Mouse (Mus musculus): ENCODE results near the gene Aqp7. TPM values are rescaled to one million over a fixed set of nuclear protein-coding genes. Genes with fewer than 3 reads are reported as not detected.

Aqp7 gene
- polyA plus RNA-seq (2012; rRNA removed) = 3.5 and 5.0 TPM in 2 replicates

GRCm38 (mm10) chr4:41047524-41048271 lies at the start of gene Aqp7:
Aqp7 (minus strand) TSS chr4:41048139.

Other genes with a start within 250 kb of the Aqp7 start
- gene B4galt1, start 194.1 kb downstream of the Aqp7 start, polyA plus RNA-seq (2012; rRNA removed) = 119 and 206 TPM in 2 replicates
- 14.2 and 27.8 TPM in 2 replicates for gene Spink4, start 128.1 kb downstream of the Aqp7 start, polyA plus RNA-seq (2012; rRNA removed)
- gene Bag1, start 99.8 kb downstream of the Aqp7 start, polyA plus RNA-seq (2012; rRNA removed) = 266 and 423 TPM in 2 replicates
- 5.1 and 5.2 TPM in 2 replicates for gene Chmp5, start 99.7 kb downstream of the Aqp7 start, polyA plus RNA-seq (2012; rRNA removed)
- gene Nfx1, start 77.2 kb downstream of the Aqp7 start, polyA plus RNA-seq (2012; rRNA removed) = 34.8 and 37.3 TPM in 2 replicates
- gene Aqp3, start 50.0 kb upstream of the Aqp7 start, polyA plus RNA-seq (2012; rRNA removed) = 0.90 and 2.0 TPM in 2 replicates
- 59.5 and 66.3 TPM in 2 replicates for gene Nol6, start 76.3 kb upstream of the Aqp7 start, polyA plus RNA-seq (2012; rRNA removed)
- 49.2 and 58.3 TPM in 2 replicates for gene Ube2r2, start 87.6 kb upstream of the Aqp7 start, polyA plus RNA-seq (2012; rRNA removed)
- 121 and 169 TPM in 2 replicates for gene Ubap2, start 227.0 kb upstream of the Aqp7 start, polyA plus RNA-seq (2012; rRNA removed)

Measured in ovary, adult 2 months (tissue).